Mouse (Mus musculus) limb, embryonic 14.5 days (tissue): Measurements from ENCODE around the gene Tenm2. TPM values are rescaled to one million over a fixed set of nuclear protein-coding genes. Genes with fewer than 3 reads are reported as not detected.
A peak's percentile ranks its signal among the peaks of the same experiment; 100 is the strongest.

Experiments
- ATAC-seq: fragments of 200-750 bp; cut with Nextera tagmentation; 2 replicates; pipeline ENCODE4 v1.8.0; 2017; ENCODE audit warnings: low read depth, moderate number of reproducible peaks, moderate TSS enrichment; ENCODE audit not compliant: low FRiP score
- DNase-seq: peaks from one replicate; pipeline ENCODE4 v3.0.0-alpha.2; 2015; ENCODE audit warnings: low spot score
- H3K27ac ChIP-seq: fragments of 300-500 bp; sonication (generic); replicated peaks from 2 replicates; pipeline ENCODE4 v1.5.1; 2014; ENCODE audit warnings: low read depth, mild to moderate bottlenecking, low read length, moderate library complexity, mixed read lengths
- H3K27me3 ChIP-seq: fragments of 300-500 bp; sonication (generic); 2 replicates; pipeline ENCODE4 v1.6.1; 2014; ENCODE audit warnings: low read length, mixed read lengths; ENCODE audit not compliant: control insufficient read depth, insufficient read depth
- H3K36me3 ChIP-seq: fragments of 300-500 bp; sonication (generic); 2 replicates; pipeline ENCODE4 v1.6.1; 2014; ENCODE audit warnings: mild to moderate bottlenecking, low read length, moderate library complexity, mixed read lengths; ENCODE audit not compliant: control insufficient read depth, insufficient read depth
- H3K4me1 ChIP-seq: fragments of 300-500 bp; sonication (generic); 2 replicates; pipeline ENCODE4 v1.6.1; 2014; ENCODE audit warnings: antibody characterized with exemption, low read length, mixed read lengths; ENCODE audit not compliant: control insufficient read depth, insufficient read depth
- H3K4me2 ChIP-seq: fragments of 300-500 bp; sonication (generic); replicated peaks from 2 replicates; pipeline ENCODE4 v1.6.1; 2014; ENCODE audit warnings: low read depth, mild to moderate bottlenecking, low read length, moderate library complexity; ENCODE audit not compliant: severe bottlenecking
- H3K4me3 ChIP-seq: fragments of 300-500 bp; sonication (generic); replicated peaks from 2 replicates; pipeline ENCODE4 v1.5.1; 2014; ENCODE audit warnings: low read length
- H3K9ac ChIP-seq: fragments of 300-500 bp; sonication (generic); 2 replicates; pipeline ENCODE4 v1.6.1; 2014; ENCODE audit warnings: mild to moderate bottlenecking, low read depth, low read length, moderate library complexity; ENCODE audit not compliant: severe bottlenecking
- H3K9me3 ChIP-seq: fragments of 300-500 bp; sonication (generic); 2 replicates; pipeline ENCODE4 v1.6.1; 2016; ENCODE audit warnings: low read length; ENCODE audit not compliant: control insufficient read depth
- POLR2A ChIP-seq: fragments of 200-500 bp; IDR thresholded peaks from 2 replicates; pipeline ENCODE4 v1.8.0; 2012; ENCODE audit warnings: inconsistent platforms, mild to moderate bottlenecking, moderate library complexity, borderline replicate concordance; ENCODE audit not compliant: insufficient read depth, insufficient read length; ENCODE audit errors: extremely low read depth
- WGBS: fragments of 180-500 bp; shearing (Covaris S2); extraction: QIAGEN DNeasy Blood & Tissue Kit; methylation state at CpG from one replicate; pipeline ENCODE4 v1.1.7; 2014; 5-methylcytosine and 5-hydroxymethylcytosine counted together
- polyA plus RNA-seq, 2 experiments: library from polyadenylated mRNA; depleted of rRNA in 1 of 2; stranded (reverse) in 1 of 2; unstranded in 1 of 2; fragments of >200 nt; fragmentation: Nextera tagmentation in 1 of 2; extraction: Ambion mirVana in 1 of 2; gene quantifications; 2 replicates each; pipeline versions ENCODE4 v1.2.1 to v1.2.3; 2012 to 2014

Gene Tenm2
- polyA plus RNA-seq, 2 experiments, result 3.7 to 5.6 TPM

DNA sequence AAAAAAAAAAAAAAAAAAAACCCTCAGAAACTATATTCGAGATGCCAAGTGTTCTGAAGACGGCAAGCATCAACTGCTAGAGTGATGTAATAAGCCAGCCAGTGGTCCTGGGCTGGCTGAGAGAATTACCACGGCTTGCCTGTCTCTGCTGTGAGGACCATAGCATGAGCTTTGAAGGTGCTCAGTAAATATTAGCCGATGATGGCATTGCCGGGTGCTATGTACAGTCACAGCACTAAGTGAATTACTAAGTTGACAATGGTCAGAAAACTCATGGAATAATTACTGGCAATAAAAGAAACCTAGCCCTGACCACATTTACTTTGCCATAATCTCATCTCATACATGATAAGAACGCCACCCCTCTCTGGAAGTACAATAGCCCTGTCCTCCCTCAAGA is 549.5 kb downstream of the Tenm2 start:
- H3K27me3 ChIP-seq, result no peaks in the 10 kb centered on the region
- 84% methylated on average over 6 of the region's 6 CpGs for WGBS
- no peak for TF ChIP-seq POLR2A

DNA sequence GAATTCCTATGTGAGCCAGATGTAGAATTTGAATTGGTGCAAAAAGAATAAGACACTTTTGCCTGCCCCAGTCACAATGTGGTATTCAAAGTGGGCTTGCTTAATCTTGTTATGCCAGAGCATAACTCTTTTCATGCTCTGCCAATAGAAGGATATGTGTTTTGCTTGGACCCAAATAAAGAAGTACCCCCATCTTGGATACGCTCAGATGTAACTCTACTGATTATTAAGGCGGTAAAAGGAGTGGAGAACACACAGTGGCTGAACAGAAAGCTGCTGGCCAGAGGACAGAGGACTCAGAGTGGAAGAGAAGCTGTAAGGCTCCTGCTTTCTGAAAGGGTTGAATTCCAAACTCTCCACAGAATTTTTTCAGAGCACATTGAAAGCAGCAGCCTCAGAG is 556.4 kb downstream of the Tenm2 start:
- WGBS, result 90% methylated on average over 2 of the region's 2 CpGs
- no peak overlapping the region for H3K4me3 ChIP-seq

More for the DNA sequence above, 549.5 kb downstream of the Tenm2 start:
- ATAC-seq (no peak), DNase-seq (no peak)
- H3K9me3 ChIP-seq, result no peaks in the 10 kb centered on the region
- H3K4me2 ChIP-seq, result no peak overlapping the region
- no peak overlapping the region for H3K9ac ChIP-seq
- no peaks in the 10 kb centered on the region for H3K4me1 ChIP-seq
- no peak overlapping the region for H3K4me3 ChIP-seq
- H3K27ac ChIP-seq, result no peak overlapping the region
- no peaks in the 10 kb centered on the region for H3K36me3 ChIP-seq

DNA sequence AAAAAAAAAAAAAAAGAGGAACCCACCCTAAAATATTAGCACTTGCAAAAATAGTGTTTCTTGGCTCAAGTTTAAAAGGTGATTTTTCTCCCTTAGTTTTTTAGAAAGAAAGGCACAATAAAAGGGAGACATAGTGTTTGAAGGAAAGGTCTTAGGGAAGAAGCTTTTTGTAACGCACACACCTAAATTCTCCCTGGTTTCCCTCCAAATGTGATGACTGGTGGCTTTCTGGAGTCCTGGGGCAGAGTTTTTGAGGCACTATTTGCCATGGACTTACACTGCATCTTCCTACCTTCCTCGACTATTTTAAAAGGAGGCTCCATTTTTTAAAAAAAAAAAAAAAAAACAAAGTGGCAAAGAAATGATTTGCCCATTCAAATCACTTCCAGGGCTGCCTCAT is 557.2 kb downstream of the Tenm2 start:
- peak overlapping the region; percentile 35; the same call in 1 of the 2 replicates for H3K4me3 ChIP-seq
- H3K9ac ChIP-seq, result no peak overlapping the region
- no peaks in the 10 kb centered on the region for H3K36me3 ChIP-seq
- 0 out of 2 replicates have a peak, but pooled peaks cover 3% of the 10 kb centered on the region for H3K27me3 ChIP-seq
- no peak overlapping the region for H3K27ac ChIP-seq
- WGBS, result 49% methylated on average over 2 of the region's 2 CpGs
- DNase-seq (no peak), ATAC-seq (no peak)
- no peaks in the 10 kb centered on the region for H3K9me3 ChIP-seq
- TF ChIP-seq POLR2A, result no peak
- H3K4me2 ChIP-seq, result peak overlapping the region; percentile 68; the same call in 1 of the 2 replicates
- peaks cover 9% of the 10 kb centered on the region; the same call in 1 of the 2 replicates for H3K4me1 ChIP-seq

More for the DNA sequence above, 556.4 kb downstream of the Tenm2 start:
- TF ChIP-seq POLR2A, result no peak
- Histone ChIP-seq H3K9ac (no peak overlapping the region), H3K9me3 (no peaks in the 10 kb centered on the region), H3K36me3 (no peaks in the 10 kb centered on the region), H3K27me3 (0 out of 2 replicates have a peak, but pooled peaks cover 3% of the 10 kb centered on the region), H3K4me2 (no peak overlapping the region), H3K4me1 (peaks cover 9% of the 10 kb centered on the region; the same call in 1 of the 2 replicates), H3K27ac (no peak overlapping the region)
- no peak for DNase-seq
- ATAC-seq, result no peak

DNA sequence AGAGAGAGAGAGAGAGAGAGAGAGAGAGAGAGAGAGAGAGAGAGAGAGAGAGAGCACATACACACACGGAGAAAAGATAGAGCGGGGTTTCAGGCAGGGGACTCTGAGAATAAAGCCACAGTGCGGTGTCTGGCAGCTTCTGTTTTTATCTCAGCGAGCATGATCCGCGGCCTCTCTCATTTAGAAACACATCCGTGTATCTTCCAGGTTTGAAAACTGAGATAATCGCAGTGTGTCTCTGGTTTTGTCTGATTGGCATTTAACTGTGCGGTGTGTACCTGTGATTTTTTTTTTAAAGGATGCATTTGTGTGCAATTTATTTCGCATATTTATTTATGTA is 557.7 kb downstream of the Tenm2 start:
- peak overlapping the region; percentile 45 for H3K9ac ChIP-seq

DNA sequence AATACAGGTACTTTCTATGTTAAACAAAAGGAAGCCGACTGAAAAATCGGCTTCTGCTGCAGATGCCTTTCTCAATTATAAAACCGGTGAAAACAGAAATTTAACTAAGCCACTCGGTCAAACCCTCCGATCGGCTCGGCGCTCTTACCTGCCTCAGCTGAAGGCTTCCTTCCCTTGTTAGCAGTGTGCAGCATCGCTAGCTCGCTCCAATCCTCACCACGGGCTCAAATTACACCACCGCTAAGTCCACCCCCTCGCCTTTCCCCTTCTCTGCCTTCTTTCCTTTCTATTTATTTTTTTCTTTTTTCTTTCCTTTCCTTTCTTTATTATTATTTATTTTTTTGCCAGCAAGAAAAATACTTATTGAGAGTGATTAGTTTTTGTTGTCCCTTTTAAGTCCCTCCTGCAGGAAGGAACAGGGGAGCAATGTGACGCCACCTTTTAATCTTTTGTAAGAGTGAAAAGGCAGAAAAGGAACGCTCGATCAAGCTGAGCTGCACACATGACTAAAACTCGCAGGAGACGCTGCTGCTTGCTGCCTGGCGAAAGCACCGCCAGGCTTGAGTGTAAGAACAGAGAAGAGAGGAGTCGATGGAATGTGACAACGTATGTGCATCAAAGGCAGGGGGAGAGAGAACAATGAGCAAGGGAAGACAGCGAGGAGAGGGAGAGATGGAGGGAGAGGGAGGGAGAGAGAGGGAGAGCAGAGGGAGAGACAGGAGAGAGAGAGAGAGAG is 558.3 kb downstream of the Tenm2 start:
- ATAC-seq (peak; percentile 85), DNase-seq (peak; percentile 69)
- under 1% methylated on average over 23 of the region's 23 CpGs for WGBS
- peak overlapping the region; percentile 35 for H3K4me3 ChIP-seq
- peak overlapping the region; percentile 49; the same call in 1 of the 2 replicates for H3K27ac ChIP-seq
- H3K4me2 ChIP-seq, result peak overlapping the region; percentile 68
- TF ChIP-seq POLR2A, result peak; percentile 70; the same call in 1 of the 2 replicates
- no peaks in the 10 kb centered on the region for H3K9me3 ChIP-seq
- peaks cover 9% of the 10 kb centered on the region; the same call in 1 of the 2 replicates for H3K4me1 ChIP-seq
- H3K36me3 ChIP-seq, result no peaks in the 10 kb centered on the region
- peak overlapping the region; percentile 45 for H3K9ac ChIP-seq
- H3K27me3 ChIP-seq, result 0 out of 2 replicates have a peak, but pooled peaks cover 3% of the 10 kb centered on the region

More for the DNA sequence above, 557.7 kb downstream of the Tenm2 start:
- H3K9me3 ChIP-seq, result no peaks in the 10 kb centered on the region
- WGBS, result 10% methylated on average over 10 of the region's 10 CpGs
- H3K36me3 ChIP-seq, result no peaks in the 10 kb centered on the region
- ATAC-seq (peak; percentile 31; the same call in 1 of the 2 replicates), DNase-seq (no peak)
- H3K27ac ChIP-seq, result peak overlapping the region; percentile 49; the same call in 1 of the 2 replicates
- 0 out of 2 replicates have a peak, but pooled peaks cover 3% of the 10 kb centered on the region for H3K27me3 ChIP-seq
- H3K4me2 ChIP-seq, result peak overlapping the region; percentile 68
- H3K4me3 ChIP-seq, result peak overlapping the region; percentile 35
- H3K4me1 ChIP-seq, result peaks cover 9% of the 10 kb centered on the region; the same call in 1 of the 2 replicates
- TF ChIP-seq POLR2A, result no peak
